Mouse (Mus musculus) hindbrain, embryonic 14.5 days (tissue): ENCODE results near the gene Apol7a. TPM values are rescaled to one million over a fixed set of nuclear protein-coding genes. Genes with fewer than 3 reads are reported as not detected.

ENCODE experiments used
- ATAC-seq: fragments of 200-750 bp; cut with Nextera tagmentation; 2 replicates; pipeline ENCODE4 v1.8.0; 2017; ENCODE audit warnings: moderate number of reproducible peaks, mild to moderate bottlenecking, moderate TSS enrichment, moderate library complexity; ENCODE audit not compliant: low FRiP score
- DNase-seq: peaks from one replicate; pipeline ENCODE4 v3.0.0-alpha.2; 2015; ENCODE audit warnings: low spot score
- H3K27ac ChIP-seq: fragments of 300-500 bp; sonication (generic); 2 replicates; pipeline ENCODE4 v1.5.1; 2014; ENCODE audit warnings: mild to moderate bottlenecking, moderate library complexity
- H3K27me3 ChIP-seq: fragments of 300-500 bp; sonication (generic); 2 replicates; pipeline ENCODE4 v1.6.1; 2014; ENCODE audit warnings: mild to moderate bottlenecking, low read length, mixed read lengths; ENCODE audit not compliant: control insufficient read depth, insufficient read depth
- H3K36me3 ChIP-seq: fragments of 300-500 bp; sonication (generic); replicated peaks from 2 replicates; pipeline ENCODE4 v1.6.1; 2014; ENCODE audit not compliant: control insufficient read depth, insufficient read depth
- H3K4me1 ChIP-seq: fragments of 300-500 bp; sonication (generic); replicated peaks from 2 replicates; pipeline ENCODE4 v1.6.1; 2014; ENCODE audit warnings: antibody characterized with exemption, low read length, mixed read lengths; ENCODE audit not compliant: control insufficient read depth, insufficient read depth
- H3K4me2 ChIP-seq: fragments of 300-500 bp; sonication (generic); replicated peaks from 2 replicates; pipeline ENCODE4 v1.6.1; 2014; ENCODE audit warnings: mild to moderate bottlenecking, moderate library complexity
- H3K4me3 ChIP-seq: fragments of 300-500 bp; sonication (generic); replicated peaks from 2 replicates; pipeline ENCODE4 v1.5.1; 2014; ENCODE audit warnings: mild to moderate bottlenecking, low read length
- H3K9ac ChIP-seq: fragments of 300-500 bp; sonication (generic); 2 replicates; pipeline ENCODE4 v1.6.1; 2014
- H3K9me3 ChIP-seq: fragments of 300-500 bp; sonication (generic); 2 replicates; pipeline ENCODE4 v1.6.1; 2016; ENCODE audit warnings: low read length; ENCODE audit not compliant: control insufficient read depth
- WGBS: fragments of 180-500 bp; shearing (Covaris S2); extraction: QIAGEN DNeasy Blood & Tissue Kit; methylation state at CpG from one replicate; pipeline ENCODE4 v1.1.7; 2014; 5-methylcytosine and 5-hydroxymethylcytosine counted together
- polyA plus RNA-seq: library from polyadenylated mRNA; unstranded; fragments of >200 nt; fragmentation: Nextera tagmentation; extraction: Ambion mirVana; gene quantifications from 2 replicates; pipeline ENCODE4 v1.2.1, GENCODE M21; 2014

Apol7a gene
- polyA plus RNA-seq, 1 experiment from 2014 or later: not detected

DNA sequence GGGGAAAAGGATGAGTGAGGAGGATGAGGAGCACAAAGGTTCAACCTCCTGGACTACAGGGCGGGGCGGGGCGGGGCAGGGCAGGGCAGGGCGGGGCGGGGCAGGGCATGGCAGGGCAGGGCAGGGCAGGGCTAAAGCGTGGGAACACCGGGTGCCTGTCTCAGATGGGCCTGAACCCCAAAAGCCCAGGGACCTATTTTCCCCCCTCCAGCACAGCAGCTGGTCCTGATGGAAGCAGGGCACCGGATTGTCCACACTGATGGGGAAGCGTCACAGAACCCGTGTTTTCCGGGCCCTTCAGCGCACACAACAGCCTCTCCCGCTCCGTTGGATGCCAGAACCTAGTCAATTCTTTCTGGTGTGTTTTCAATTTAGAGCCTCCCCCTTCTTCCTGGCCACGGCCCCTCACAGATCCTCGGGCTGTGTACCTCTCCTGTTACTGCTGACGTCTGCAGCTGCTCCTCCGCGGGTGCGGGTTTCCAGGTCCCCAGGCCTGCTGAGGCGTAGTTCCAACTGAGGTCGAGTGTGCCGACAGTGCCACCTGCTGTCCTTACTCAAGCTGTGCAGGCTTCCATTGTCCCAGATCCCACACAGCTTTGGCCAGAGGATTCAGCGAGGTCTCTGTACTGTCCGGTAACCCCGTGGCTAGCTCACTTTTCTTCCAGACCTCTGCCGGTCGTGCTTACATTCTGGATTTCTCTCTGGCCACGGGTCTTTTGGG lies 40.4 kb downstream of the Apol7a start:
- WGBS: 10% methylated on average over 27 of the region's 29 CpGs
- peaks cover 41% of the 10 kb centered on the region for H3K4me1 ChIP-seq

DNA sequence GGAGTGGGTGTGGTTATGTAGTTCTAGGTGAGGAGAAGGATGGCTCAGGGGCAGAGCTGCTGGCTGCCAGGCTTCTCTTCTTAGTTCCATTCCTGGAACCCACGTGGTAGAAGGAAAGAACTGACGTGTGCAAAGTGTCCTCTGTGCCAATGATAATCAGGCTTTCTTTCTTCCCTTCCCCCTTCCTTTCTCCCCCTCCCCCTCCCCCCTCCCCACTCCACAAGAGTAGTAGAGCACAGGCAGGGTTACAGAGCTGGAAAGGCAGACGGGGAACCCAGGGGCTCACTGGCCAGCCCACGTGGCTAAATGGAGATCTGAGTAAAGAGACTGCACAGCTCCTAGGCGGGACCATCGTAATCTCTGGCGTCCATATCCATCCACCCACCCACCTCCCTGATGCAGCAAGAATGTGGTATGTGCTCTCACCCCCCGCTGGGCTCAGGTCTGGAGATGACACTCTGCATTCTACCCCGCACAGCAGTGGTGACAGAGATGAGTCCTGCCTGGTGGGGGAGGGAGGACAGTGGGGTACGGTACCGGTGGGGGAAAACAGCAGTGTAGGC lies 42.6 kb downstream of the Apol7a start:
- Histone ChIP-seq H3K4me2 (peak overlapping the region; percentile 37), H3K9ac (peak overlapping the region; percentile 39; the same call in 1 of the 2 replicates), H3K27me3 (no peaks in the 10 kb centered on the region), H3K9me3 (no peaks in the 10 kb centered on the region), H3K27ac (peak overlapping the region; percentile 69), H3K4me3 (no peak overlapping the region), H3K4me1 (peaks cover 39% of the 10 kb centered on the region), H3K36me3 (no peaks in the 10 kb centered on the region)
- ATAC-seq (peak; percentile 53), DNase-seq (no peak)
- WGBS: 8% methylated on average over 11 of the region's 11 CpGs

More for the DNA sequence above, 40.4 kb downstream of the Apol7a start:
- H3K9ac ChIP-seq: peak overlapping the region; percentile 53
- DNase-seq (peak; percentile 90), ATAC-seq (peak; percentile 86)
- no peaks in the 10 kb centered on the region for H3K27me3 ChIP-seq
- H3K27ac ChIP-seq: peak overlapping the region; percentile 81
- no peaks in the 10 kb centered on the region for H3K9me3 ChIP-seq
- H3K4me3 ChIP-seq: peak overlapping the region; percentile 13
- H3K36me3 ChIP-seq: no peaks in the 10 kb centered on the region
- peak overlapping the region; percentile 48 for H3K4me2 ChIP-seq

DNA sequence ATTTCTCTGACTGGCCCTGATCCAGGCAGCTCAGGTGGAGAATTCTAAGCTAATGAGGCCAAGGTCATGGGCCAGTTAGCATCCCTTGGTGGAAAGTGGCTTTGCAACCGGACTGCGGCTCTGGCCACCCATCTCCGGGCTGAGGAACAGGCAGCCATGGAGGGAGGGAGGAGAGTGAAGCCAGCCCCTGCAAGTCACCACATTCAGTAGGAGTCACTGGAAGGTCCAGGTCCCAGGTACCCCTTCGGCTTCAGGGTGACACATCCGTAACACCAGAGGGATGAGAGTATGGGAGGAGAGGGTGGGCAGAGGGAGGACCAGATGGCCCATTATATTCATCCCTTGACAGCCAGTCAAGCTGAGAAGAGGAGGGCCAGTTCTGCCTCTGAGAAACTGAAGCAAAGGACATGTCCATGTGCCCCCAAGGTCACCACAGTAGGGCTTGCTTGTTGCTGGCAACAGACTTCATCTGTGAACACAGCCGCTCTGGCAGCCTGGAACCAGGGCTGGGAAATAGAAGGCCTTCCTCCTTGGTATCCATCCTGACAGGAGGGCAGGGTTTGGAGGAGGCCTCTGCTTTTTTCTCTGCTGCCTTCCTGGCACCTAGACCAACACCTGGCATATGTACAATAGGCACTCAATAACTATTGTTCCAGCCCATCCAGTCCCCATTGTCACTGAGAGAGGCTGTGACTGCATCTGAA lies 43.9 kb downstream of the Apol7a start:
- H3K4me1 ChIP-seq: peaks cover 39% of the 10 kb centered on the region
- H3K27me3 ChIP-seq: no peaks in the 10 kb centered on the region
- no peak for DNase-seq
- peak overlapping the region; percentile 48 for H3K27ac ChIP-seq
- H3K9me3 ChIP-seq: no peaks in the 10 kb centered on the region
- H3K4me3 ChIP-seq: no peak overlapping the region
- ATAC-seq: no peak
- no peaks in the 10 kb centered on the region for H3K36me3 ChIP-seq
- H3K4me2 ChIP-seq: no peak overlapping the region
- WGBS: 36% methylated on average over 6 of the region's 6 CpGs
- no peak overlapping the region for H3K9ac ChIP-seq

DNA sequence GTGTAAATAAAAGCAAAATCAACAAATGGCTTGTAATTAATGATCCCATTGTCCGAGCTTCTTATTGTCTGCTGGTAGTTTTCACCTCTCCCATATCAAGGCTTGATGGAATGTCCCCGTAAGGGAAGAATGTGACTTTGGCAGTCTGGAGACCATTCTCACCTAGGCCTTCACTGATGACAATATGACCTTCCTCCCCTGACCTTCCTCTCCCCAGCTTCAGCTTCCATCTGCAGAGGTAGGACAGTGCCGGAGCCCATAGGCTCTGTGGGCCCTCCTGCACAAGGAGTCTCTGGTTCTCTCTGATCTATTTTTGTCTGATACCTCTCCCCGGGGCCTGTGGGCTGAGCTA lies 44.4 kb downstream of the Apol7a start:
- Histone ChIP-seq H3K27me3 (no peaks in the 10 kb centered on the region), H3K27ac (peak overlapping the region; percentile 48), H3K36me3 (no peaks in the 10 kb centered on the region), H3K4me3 (no peak overlapping the region), H3K4me1 (peaks cover 37% of the 10 kb centered on the region), H3K9ac (no peak overlapping the region), H3K9me3 (no peaks in the 10 kb centered on the region), H3K4me2 (no peak overlapping the region)
- DNase-seq (no peak), ATAC-seq (no peak)
- 52% methylated on average over 4 of the region's 4 CpGs for WGBS

DNA sequence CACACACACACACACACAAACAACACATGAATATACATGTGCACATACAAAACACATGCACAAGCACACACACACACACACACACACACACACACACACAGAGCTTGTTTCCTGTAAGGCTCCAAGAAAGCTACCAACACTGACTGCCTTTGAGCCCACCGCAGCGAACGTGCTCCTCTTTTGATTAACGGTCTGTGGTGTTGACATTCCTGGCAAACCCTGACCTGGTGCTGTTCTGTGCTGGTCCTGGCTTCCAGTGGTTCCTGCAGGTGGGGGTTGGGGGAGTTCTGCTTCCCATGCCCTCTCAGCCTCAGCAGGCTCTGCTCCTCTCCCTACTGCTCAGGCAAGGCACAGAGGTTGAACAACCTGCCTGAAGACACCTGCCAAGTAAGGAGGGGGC lies 45.1 kb downstream of the Apol7a start:
- WGBS: 32% methylated on average over 4 of the region's 4 CpGs
- ATAC-seq (no peak), DNase-seq (no peak)
- Histone ChIP-seq H3K9me3 (no peaks in the 10 kb centered on the region), H3K36me3 (no peaks in the 10 kb centered on the region), H3K9ac (no peak overlapping the region), H3K4me1 (peaks cover 34% of the 10 kb centered on the region), H3K4me2 (no peak overlapping the region), H3K27me3 (no peaks in the 10 kb centered on the region), H3K4me3 (no peak overlapping the region), H3K27ac (no peak overlapping the region)

DNA sequence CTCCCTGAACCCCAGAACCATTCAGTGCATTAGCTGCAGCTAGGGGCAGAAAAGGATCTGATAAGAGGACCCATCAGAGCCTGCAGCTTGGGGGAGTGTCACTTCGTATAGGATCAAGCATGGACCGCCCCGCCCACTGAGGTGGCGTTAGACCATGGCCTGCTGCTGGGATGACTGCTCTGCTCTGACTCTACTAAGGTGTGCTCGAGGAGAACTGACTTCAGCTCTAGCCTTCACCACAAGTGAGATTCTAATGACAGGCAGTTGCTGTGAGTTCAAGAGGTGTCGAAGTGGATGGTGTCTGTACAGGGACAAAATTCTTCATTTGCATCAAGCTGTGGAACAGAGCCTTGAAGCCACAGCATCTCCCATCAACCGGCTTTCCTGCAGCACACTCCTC lies 46.0 kb downstream of the Apol7a start:
- 67% methylated on average over 7 of the region's 7 CpGs for WGBS
- no peak overlapping the region for H3K4me2 ChIP-seq
- no peak for ATAC-seq
- DNase-seq: no peak
- H3K4me1 ChIP-seq: peaks cover 34% of the 10 kb centered on the region
- no peak overlapping the region for H3K27ac ChIP-seq
- H3K27me3 ChIP-seq: no peaks in the 10 kb centered on the region
- no peaks in the 10 kb centered on the region for H3K9me3 ChIP-seq
- H3K36me3 ChIP-seq: no peaks in the 10 kb centered on the region
- H3K9ac ChIP-seq: no peak overlapping the region
- no peak overlapping the region for H3K4me3 ChIP-seq

DNA sequence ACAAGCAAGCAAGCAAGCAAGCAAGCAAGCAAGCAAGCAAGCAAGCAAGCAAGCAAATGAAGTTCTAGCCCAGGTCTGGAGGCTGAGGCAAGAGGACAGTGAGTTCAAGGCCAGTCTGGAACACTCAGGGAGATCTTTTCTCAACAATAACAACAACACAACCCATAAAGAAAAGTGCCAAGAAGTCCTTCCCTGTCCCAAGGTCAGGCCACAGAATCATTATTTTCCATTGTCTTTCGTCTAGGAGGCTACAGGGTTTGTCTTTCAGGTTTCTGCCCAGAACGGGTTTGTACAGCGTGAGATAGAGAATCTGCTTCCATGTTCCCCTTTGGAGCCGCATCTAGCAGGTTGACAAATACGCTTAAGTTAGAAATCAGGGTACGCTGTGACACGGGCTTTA lies 48.8 kb downstream of the Apol7a start:
- no peak overlapping the region for H3K27ac ChIP-seq
- no peaks in the 10 kb centered on the region for H3K36me3 ChIP-seq
- H3K27me3 ChIP-seq: no peaks in the 10 kb centered on the region
- H3K9ac ChIP-seq: no peak overlapping the region
- ATAC-seq (no peak), DNase-seq (no peak)
- H3K4me3 ChIP-seq: no peak overlapping the region
- peaks cover 18% of the 10 kb centered on the region for H3K4me1 ChIP-seq
- H3K4me2 ChIP-seq: no peak overlapping the region
- WGBS: 95% methylated on average over 7 of the region's 7 CpGs
- H3K9me3 ChIP-seq: no peaks in the 10 kb centered on the region

DNA sequence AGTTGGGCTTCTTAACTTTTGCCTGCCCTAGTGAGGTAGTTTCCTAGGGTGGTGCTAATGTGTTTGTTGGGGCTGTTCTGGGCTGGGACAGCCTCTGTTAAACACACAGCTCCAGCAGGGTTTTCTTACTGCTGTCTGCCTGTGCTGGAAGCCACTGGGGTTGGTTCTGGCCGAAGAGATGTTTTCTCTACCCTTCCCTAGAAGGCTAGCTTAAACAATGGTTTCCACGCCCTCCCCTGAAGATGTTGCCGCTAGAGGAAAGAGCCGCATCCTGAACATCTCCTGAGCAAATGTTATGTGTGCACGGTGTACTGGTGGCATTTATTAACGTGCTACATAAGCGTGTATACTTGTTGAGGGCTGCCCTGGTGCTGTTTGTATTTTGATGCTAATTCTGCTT lies 50.8 kb downstream of the Apol7a start:
- Histone ChIP-seq H3K36me3 (no peaks in the 10 kb centered on the region), H3K9me3 (no peaks in the 10 kb centered on the region), H3K27me3 (no peaks in the 10 kb centered on the region), H3K4me2 (no peak overlapping the region), H3K27ac (no peak overlapping the region), H3K9ac (no peak overlapping the region), H3K4me3 (no peak overlapping the region), H3K4me1 (peaks cover 15% of the 10 kb centered on the region)
- WGBS: 75% methylated on average over 7 of the region's 7 CpGs
- no peak for ATAC-seq
- no peak for DNase-seq
